Mouse (Mus musculus) liver, embryonic 14.5 days (tissue): ENCODE results near the gene Epn3.

Source experiments
- CTCF ChIP-seq: IDR thresholded peaks from 2 replicates; pipeline ENCODE4 v1.5.1; 2016; ENCODE audit warnings: antibody characterized with exemption, low read depth, control low read depth
- EP300 ChIP-seq: IDR thresholded peaks from 2 replicates; pipeline ENCODE4 v1.6.1; 2016; ENCODE audit warnings: antibody characterized with exemption, low read depth

GRCm38 (mm10) chr11:94499035-94499434 is 739 bp downstream of the Epn3 start:
- TF ChIP-seq CTCF (no peak), EP300 (no peak)
